Mouse (Mus musculus) midbrain, embryonic 11.5 days (tissue): ENCODE data around the gene Fam161a. TPM values are rescaled to one million over a fixed set of nuclear protein-coding genes. Genes with fewer than 3 reads are reported as not detected.
"Not testable (repeated sequence)": the region's sequence is repeated elsewhere in the genome, so short reads cannot be mapped to it uniquely, and the experiment has no call there.

Experiments used
- ATAC-seq: fragments of 200-750 bp; cut with Nextera tagmentation; 2 replicates; pipeline ENCODE4 v1.8.0; 2017; ENCODE audit warnings: moderate TSS enrichment, moderate library complexity; ENCODE audit not compliant: low FRiP score
- DNase-seq: peaks from one replicate; pipeline ENCODE4 v3.0.0; 2015; ENCODE audit warnings: low spot score; ENCODE audit errors: missing footprints
- H3K27ac ChIP-seq: fragments of 300-500 bp; sonication (generic); 2 replicates; pipeline ENCODE4 v1.5.1; 2014; ENCODE audit warnings: low read depth, low read length
- H3K27me3 ChIP-seq: fragments of 300-500 bp; sonication (generic); 2 replicates; pipeline ENCODE4 v1.6.1; 2014; ENCODE audit warnings: mild to moderate bottlenecking, low read length, moderate library complexity, mixed read lengths; ENCODE audit not compliant: control insufficient read depth, insufficient read depth
- H3K36me3 ChIP-seq: fragments of 300-500 bp; sonication (generic); 2 replicates; pipeline ENCODE4 v1.6.1; 2014; ENCODE audit warnings: mild to moderate bottlenecking, low read length, moderate library complexity, mixed read lengths; ENCODE audit not compliant: control insufficient read depth, insufficient read depth
- H3K4me1 ChIP-seq: fragments of 300-500 bp; sonication (generic); 2 replicates; pipeline ENCODE4 v1.6.1; 2014; ENCODE audit warnings: low read length; ENCODE audit not compliant: control insufficient read depth, insufficient read depth
- H3K4me2 ChIP-seq: fragments of 300-500 bp; sonication (generic); 2 replicates; pipeline ENCODE4 v1.6.1; 2014; ENCODE audit warnings: mild to moderate bottlenecking, moderate library complexity
- H3K4me3 ChIP-seq: fragments of 300-500 bp; sonication (generic); 2 replicates; pipeline ENCODE4 v1.5.1; 2014; ENCODE audit warnings: low read depth, low read length
- H3K9ac ChIP-seq: fragments of 300-500 bp; sonication (generic); 2 replicates; pipeline ENCODE4 v1.6.1; 2014; ENCODE audit warnings: low read length
- H3K9me3 ChIP-seq: fragments of 300-500 bp; sonication (generic); 2 replicates; pipeline ENCODE4 v1.6.1; 2016; ENCODE audit warnings: low read length; ENCODE audit not compliant: control insufficient read depth
- WGBS: fragments of 180-500 bp; shearing (Covaris S2); extraction: QIAGEN DNeasy Blood & Tissue Kit; methylation state at CpG from one replicate; pipeline ENCODE4 v1.1.7; 2014; 5-methylcytosine and 5-hydroxymethylcytosine counted together
- polyA plus RNA-seq: library from polyadenylated mRNA; unstranded; fragments of >200 nt; fragmentation: Nextera tagmentation; extraction: Ambion mirVana; gene quantifications from 2 replicates; pipeline ENCODE4 v1.2.1, GENCODE M21; 2014

Fam161a gene
- polyA plus RNA-seq, 1 experiment from 2014 or later: 4.0 TPM

- Histone ChIP-seq H3K9me3 (no peaks in the 10 kb centered on the region), H3K27ac (no peak overlapping the region), H3K4me1 (no peaks in the 10 kb centered on the region), H3K4me2 (no peak overlapping the region), H3K4me3 (no peak overlapping the region), H3K27me3 (no peaks in the 10 kb centered on the region), H3K9ac (no peak overlapping the region), H3K36me3 (no peaks in the 10 kb centered on the region)
- DNase-seq (no peak), ATAC-seq (no peak)
- 68% methylated on average over 3 of the region's 3 CpGs for WGBS
These were observed 56.5 kb downstream of the Fam161a start for GRCm38 (mm10) chr11:23063857-23064256.

DNA sequence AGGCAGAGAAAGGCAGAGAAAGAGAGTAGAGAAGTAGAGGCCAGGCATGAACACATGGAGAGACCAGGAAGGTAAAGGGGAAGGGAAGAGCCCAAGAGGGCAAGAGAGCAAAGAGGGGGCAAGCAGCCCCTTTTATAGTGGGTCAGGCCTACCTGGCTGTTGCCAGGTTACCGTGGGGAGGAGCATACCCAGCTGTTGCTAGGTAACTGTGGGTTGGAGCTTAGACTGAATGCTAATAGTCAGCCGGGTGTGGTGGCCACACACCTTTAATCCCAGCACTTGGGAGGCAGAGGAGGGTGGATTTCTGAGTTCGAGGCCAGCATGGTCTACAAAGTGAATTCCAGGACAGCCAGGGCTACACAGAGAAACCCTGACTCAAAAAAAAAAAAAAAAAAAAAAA lies 56.9 kb downstream of the Fam161a start:
- H3K4me2 ChIP-seq, H3K9ac ChIP-seq, H3K9me3 ChIP-seq, H3K4me1 ChIP-seq, DNase-seq, H3K36me3 ChIP-seq, H3K27ac ChIP-seq, ATAC-seq, H3K27me3 ChIP-seq, H3K4me3 ChIP-seq: not testable (repeated sequence)
- 41% methylated on average over 3 of the region's 3 CpGs for WGBS

DNA sequence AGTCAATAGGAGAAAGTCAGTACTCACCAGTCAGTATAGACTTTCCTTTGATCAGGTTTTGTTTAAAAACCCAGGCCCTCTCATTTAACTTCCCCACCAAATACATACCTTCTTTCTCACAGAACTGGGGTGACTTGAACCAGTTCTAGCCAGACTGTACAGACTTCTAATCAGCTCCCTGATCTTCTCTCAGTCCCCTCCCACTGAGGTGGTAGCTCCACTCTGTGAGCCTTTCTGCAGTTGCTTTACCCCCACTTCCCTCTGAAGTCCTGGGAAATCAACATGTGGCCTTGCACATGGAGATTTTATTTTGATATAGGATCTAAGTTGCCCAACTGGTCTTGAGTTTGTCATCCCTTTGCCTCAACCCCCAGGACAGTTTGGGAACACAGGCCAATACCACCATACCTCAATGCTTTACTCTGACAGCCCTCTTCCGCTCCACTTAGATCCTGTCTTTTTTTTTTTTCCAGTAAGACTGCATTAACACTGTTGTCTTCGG lies 57.9 kb downstream of the Fam161a start:
- no peak overlapping the region for H3K4me2 ChIP-seq
- no peaks in the 10 kb centered on the region for H3K36me3 ChIP-seq
- no peaks in the 10 kb centered on the region for H3K9me3 ChIP-seq
- no peaks in the 10 kb centered on the region for H3K27me3 ChIP-seq
- ATAC-seq (no peak), DNase-seq (no peak)
- no peak overlapping the region for H3K27ac ChIP-seq
- no peaks in the 10 kb centered on the region for H3K4me1 ChIP-seq
- no peak overlapping the region for H3K9ac ChIP-seq
- WGBS: 94% methylated on average over 2 of the region's 2 CpGs
- H3K4me3 ChIP-seq: no peak overlapping the region

DNA sequence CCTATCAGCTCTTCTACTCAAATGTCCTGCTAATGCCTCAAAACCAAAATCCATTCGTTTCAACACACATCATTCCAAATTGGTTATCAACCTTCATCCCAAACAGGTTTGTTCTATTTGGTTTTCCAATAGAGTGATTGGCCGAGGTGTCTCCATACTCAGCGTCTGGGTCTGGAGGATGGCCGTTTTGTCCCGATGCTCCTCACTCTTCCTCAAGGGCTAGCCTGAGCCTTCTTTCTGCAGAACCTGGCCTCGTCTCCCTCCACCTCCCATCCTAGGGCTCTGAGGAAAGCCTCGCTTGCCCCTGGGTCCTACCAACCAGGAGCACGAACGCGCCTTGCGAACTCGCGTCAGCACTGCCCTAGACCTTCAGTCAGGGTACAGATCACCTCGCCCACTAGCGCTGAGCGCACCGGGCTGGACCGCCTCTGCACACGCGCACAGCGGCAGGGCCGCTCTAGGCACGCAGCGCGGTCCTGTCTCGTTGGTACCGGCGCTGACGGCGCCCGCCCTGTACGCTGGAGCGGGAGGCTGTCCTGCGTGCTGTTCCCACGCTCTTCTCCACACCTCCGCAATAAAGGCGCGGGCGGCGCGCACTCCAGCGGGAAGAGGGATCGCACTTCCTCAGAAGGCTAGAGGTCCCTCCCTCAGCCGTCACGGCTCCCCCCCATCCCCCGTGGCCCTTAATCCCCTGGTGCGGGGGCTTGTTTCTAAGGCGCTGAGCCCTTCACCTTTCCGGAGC lies 60.2 kb downstream of the Fam161a start:
- Histone ChIP-seq H3K4me3 (peak overlapping the region; percentile 64), H3K27me3 (no peaks in the 10 kb centered on the region), H3K9ac (peak overlapping the region; percentile 76), H3K27ac (no peak overlapping the region; the same call in 1 of the 2 replicates), H3K4me1 (no peaks in the 10 kb centered on the region), H3K4me2 (peak overlapping the region; percentile 77), H3K36me3 (no peaks in the 10 kb centered on the region), H3K9me3 (no peaks in the 10 kb centered on the region)
- ATAC-seq: peak; percentile 99
- peak; percentile 98 for DNase-seq
- WGBS: under 1% methylated on average over 49 of the region's 49 CpGs

GRCm38 (mm10) chr11:23068201-23068600 lies 60.9 kb downstream of the Fam161a start:
- Histone ChIP-seq H3K4me1 (no peaks in the 10 kb centered on the region), H3K4me3 (peak overlapping the region; percentile 64), H3K4me2 (peak overlapping the region; percentile 77), H3K27me3 (no peaks in the 10 kb centered on the region), H3K27ac (no peak overlapping the region; the same call in 1 of the 2 replicates), H3K9ac (peak overlapping the region; percentile 76), H3K9me3 (no peaks in the 10 kb centered on the region), H3K36me3 (no peaks in the 10 kb centered on the region)
- ATAC-seq (peak; percentile 1; the same call in 1 of the 2 replicates), DNase-seq (no peak)
- WGBS: 11% methylated on average over 10 of the region's 10 CpGs

- not testable (repeated sequence) for H3K4me2 ChIP-seq, H3K27ac ChIP-seq, H3K4me3 ChIP-seq, H3K4me1 ChIP-seq, ATAC-seq, DNase-seq, H3K36me3 ChIP-seq, H3K27me3 ChIP-seq, H3K9ac ChIP-seq, H3K9me3 ChIP-seq
- WGBS: 94% methylated on average over 9 of the region's 9 CpGs
These were observed 61.7 kb downstream of the Fam161a start for GRCm38 (mm10) chr11:23068986-23069385.

- Histone ChIP-seq H3K4me1 (no peaks in the 10 kb centered on the region), H3K27me3 (no peaks in the 10 kb centered on the region), H3K36me3 (no peaks in the 10 kb centered on the region), H3K4me3 (no peak overlapping the region), H3K9me3 (no peaks in the 10 kb centered on the region), H3K27ac (no peak overlapping the region), H3K9ac (no peak overlapping the region), H3K4me2 (no peak overlapping the region)
- DNase-seq (no peak), ATAC-seq (no peak)
- 88% methylated on average over 7 of the region's 7 CpGs for WGBS
These were observed 67.5 kb downstream of the Fam161a start for GRCm38 (mm10) chr11:23074841-23075240.

- no peaks in the 10 kb centered on the region for H3K27me3 ChIP-seq
- no peak overlapping the region for H3K4me2 ChIP-seq
- DNase-seq (no peak), ATAC-seq (no peak)
- no peaks in the 10 kb centered on the region for H3K36me3 ChIP-seq
- no peak overlapping the region for H3K4me3 ChIP-seq
- no peaks in the 10 kb centered on the region for H3K9me3 ChIP-seq
- no peaks in the 10 kb centered on the region for H3K4me1 ChIP-seq
- H3K9ac ChIP-seq: no peak overlapping the region
- WGBS: 96% methylated on average over 1 of the region's 1 CpGs
- H3K27ac ChIP-seq: no peak overlapping the region
These were observed 71.2 kb downstream of the Fam161a start for GRCm38 (mm10) chr11:23078541-23078940.
